Mouse (Mus musculus): Measurements from ENCODE around the gene Chst3.
A peak's percentile ranks its signal among the peaks of the same experiment; 100 is the strongest.
"Not testable (repeated sequence)": the region's sequence is repeated elsewhere in the genome, so short reads cannot be mapped to it uniquely, and the experiment has no call there.

Chst3 gene

GRCm38 (mm10) chr10:60218591-60219499, at the start of gene Chst3:
Gene Chst3, minus strand, starts transcription at chr10:60219260.
- no peak for DNase-seq (ENCODE audit: low read depth)

- no peak for DNase-seq (ENCODE audit: low read depth)
Measured at GRCm38 (mm10) chr10:60268738-60269137, 49.7 kb upstream of the Chst3 start.

GRCm38 (mm10) chr10:60266842-60267401, 47.9 kb upstream of the Chst3 start:
- DNase-seq (ENCODE audit: low read depth): no peak

GRCm38 (mm10) chr10:60265252-60265651, 46.2 kb upstream of the Chst3 start:
- DNase-seq (ENCODE audit: low read depth): no peak

- no peak for DNase-seq (ENCODE audit: low read depth)
Measured at GRCm38 (mm10) chr10:60263351-60263750, 44.3 kb upstream of the Chst3 start.

- no peak for DNase-seq (ENCODE audit: low read depth)
Measured at GRCm38 (mm10) chr10:60262386-60262785, 43.3 kb upstream of the Chst3 start.

GRCm38 (mm10) chr10:60261530-60261929, 42.5 kb upstream of the Chst3 start:
- no peak for DNase-seq (ENCODE audit: low read depth)

GRCm38 (mm10) chr10:60260557-60261294, 41.7 kb upstream of the Chst3 start:
- DNase-seq (ENCODE audit: low read depth): no peak

- DNase-seq (ENCODE audit: low read depth): no peak
Measured at GRCm38 (mm10) chr10:60257261-60257825, 38.3 kb upstream of the Chst3 start.

- DNase-seq (ENCODE audit: low read depth): no peak
Measured at GRCm38 (mm10) chr10:60256088-60256487, 37.0 kb upstream of the Chst3 start.

GRCm38 (mm10) chr10:60252606-60253005, 33.5 kb upstream of the Chst3 start:
- DNase-seq (ENCODE audit: low read depth): no peak

- no peak for DNase-seq (ENCODE audit: low read depth)
Measured at GRCm38 (mm10) chr10:60252187-60252586, 33.1 kb upstream of the Chst3 start.

GRCm38 (mm10) chr10:60250426-60250965, 31.4 kb upstream of the Chst3 start:
- no peak for DNase-seq (ENCODE audit: low read depth)

GRCm38 (mm10) chr10:60248345-60248744, 29.3 kb upstream of the Chst3 start:
- not testable (repeated sequence) for DNase-seq (ENCODE audit: low read depth)

- DNase-seq (ENCODE audit: low read depth): peak; percentile 77
Measured at GRCm38 (mm10) chr10:60246519-60246918, 27.5 kb upstream of the Chst3 start.

GRCm38 (mm10) chr10:60245635-60246034, 26.6 kb upstream of the Chst3 start:
- no peak for DNase-seq (ENCODE audit: low read depth)

GRCm38 (mm10) chr10:60245041-60245440, 26.0 kb upstream of the Chst3 start:
- DNase-seq (ENCODE audit: low read depth): peak; percentile 89

GRCm38 (mm10) chr10:60243941-60244340, 24.9 kb upstream of the Chst3 start:
- no peak for DNase-seq (ENCODE audit: low read depth)

- DNase-seq (ENCODE audit: low read depth): no peak
Measured at GRCm38 (mm10) chr10:60240416-60240815, 21.4 kb upstream of the Chst3 start.

- no peak for DNase-seq (ENCODE audit: low read depth)
Measured at GRCm38 (mm10) chr10:60237475-60238154, 18.6 kb upstream of the Chst3 start.

GRCm38 (mm10) chr10:60235876-60236275, 16.8 kb upstream of the Chst3 start:
- DNase-seq (ENCODE audit: low read depth): not testable (repeated sequence)
